Mouse (Mus musculus): ENCODE data around the gene Hsd17b2.

DNA sequence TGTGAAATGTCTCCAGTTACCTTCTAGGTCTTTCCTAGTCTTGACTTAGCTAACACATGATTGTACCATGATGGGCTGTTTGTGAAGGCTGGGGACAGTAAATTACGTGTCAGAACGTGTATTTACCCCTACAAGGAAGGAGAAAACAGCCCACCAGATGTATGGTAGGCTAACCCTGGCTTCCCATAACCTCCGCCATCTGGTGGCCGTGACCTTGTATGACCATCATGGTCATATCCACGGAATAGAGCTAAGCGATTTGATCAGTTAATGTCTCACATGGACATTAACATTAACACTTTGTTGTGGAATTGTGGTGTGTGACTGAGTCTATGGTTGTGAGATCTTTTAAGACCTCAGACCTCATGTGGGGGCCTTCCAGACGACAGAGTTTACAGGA, 42.7 kb upstream of the Hsd17b2 start:
- TF ChIP-seq POLR2A (IDR thresholded peaks at IDR 0.05; ENCODE audit: extremely low read depth, insufficient read depth, low read length) (no peak), CTCF (IDR thresholded peaks at IDR 0.05; ENCODE audit: low read depth, low read length) (no peak)

All from liver, adult 2 months (tissue).